Mouse (Mus musculus) small intestine, adult 2 months (tissue): ENCODE measurements around the gene Stard10.

ENCODE experiments used
- CTCF ChIP-seq: fragments of 200-500 bp; IDR thresholded peaks from 2 replicates; pipeline ENCODE4 v1.5.1; 2012; ENCODE audit warnings: low read depth, mild to moderate bottlenecking, control low read depth, inconsistent platforms, low read length, moderate library complexity, mixed read lengths; ENCODE audit not compliant: insufficient replicate concordance, insufficient read length; ENCODE audit errors: extremely low read depth
- POLR2A ChIP-seq: fragments of 200-500 bp; IDR thresholded peaks from 2 replicates; pipeline ENCODE4 v1.6.1; 2012; ENCODE audit warnings: low read depth, mild to moderate bottlenecking, control low read depth, inconsistent platforms, low read length, moderate library complexity

DNA sequence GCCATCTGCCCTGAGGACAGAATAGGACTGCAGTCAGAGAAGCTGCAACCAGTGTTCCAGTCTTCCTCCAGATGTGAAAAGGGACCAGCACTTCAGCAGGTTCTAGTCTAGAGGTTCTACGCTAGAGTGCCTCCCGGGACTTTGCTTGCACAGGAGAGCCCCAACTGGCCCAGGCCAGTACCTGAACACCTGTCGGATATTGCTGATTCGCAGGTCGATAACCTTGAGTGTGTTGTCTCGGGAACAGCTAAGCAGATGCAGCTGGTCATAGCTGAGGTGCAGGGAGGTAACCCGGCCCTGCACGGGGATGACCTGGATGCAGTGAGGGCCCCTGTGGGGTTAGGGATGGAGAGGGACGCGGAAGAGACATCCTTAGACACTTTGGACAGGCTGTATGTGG is 26.5 kb upstream of the Stard10 start:
- TF ChIP-seq POLR2A (no peak), CTCF (no peak)
